In the genomic region with DNA sequence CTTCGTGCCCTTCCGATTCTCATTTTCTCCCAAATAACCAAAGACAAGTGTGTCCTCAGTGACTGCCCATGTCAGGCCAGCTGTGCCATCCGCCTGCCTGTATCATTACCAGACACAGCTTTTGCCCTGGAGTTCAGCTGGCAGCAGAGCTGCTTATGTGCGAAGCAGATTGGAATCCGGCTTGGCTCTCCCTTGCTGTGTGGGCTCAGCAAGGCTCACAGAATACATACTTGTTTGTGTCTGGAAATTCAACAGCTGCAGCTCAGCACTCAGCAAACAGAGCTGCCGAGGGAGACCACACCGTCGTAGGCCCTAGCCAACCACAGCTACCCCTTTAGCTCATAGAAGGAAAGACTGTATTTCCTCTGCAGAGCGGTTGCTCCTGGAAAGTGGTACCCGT, we compare ENCODE assay signal across 11 mouse cellular contexts. TPM values are rescaled to one million over a fixed set of nuclear protein-coding genes. Genes with fewer than 3 reads are reported as not detected.
DNase-seq lines count a peak whose midpoint lies in the region; ATAC-seq lines count a peak whose summit lies in the region.
"Had no signal": no experiment of that assay in that cellular context is flagged by ENCODE, and none has a peak within 500 bp of the region (broad histone marks: within the 10 kb centered on the region; RNA-seq: fewer than 3 reads in every experiment).

No protein-coding gene starts in this region.

- 65% methylated on average over 10 of the region's 10 CpGs for WGBS in hindbrain, embryonic 16.5 days
- 86% methylated on average over 10 of the region's 10 CpGs for WGBS in hindbrain, embryonic 11.5 days

- no peaks in the 10 kb centered on the region for H3K4me1 ChIP-seq in hindbrain, embryonic 16.5 days (ENCODE audit: control insufficient read depth, insufficient read depth, low read depth, low read length)
- H3K4me1 ChIP-seq in hindbrain, embryonic 11.5 days (replicated peaks; ENCODE audit: control insufficient read depth, insufficient read depth, low read length) = no peaks in the 10 kb centered on the region
- H3K4me1 ChIP-seq: megakaryocyte, embryonic 14.5 days had no signal

- H3K9me3 ChIP-seq in hindbrain, embryonic 16.5 days (ENCODE audit: control insufficient read depth, low read length) = no peaks in the 10 kb centered on the region
- no peaks in the 10 kb centered on the region for H3K9me3 ChIP-seq in hindbrain, embryonic 11.5 days (ENCODE audit: control insufficient read depth, low read length)
- H3K9me3 ChIP-seq: megakaryocyte, embryonic 14.5 days had no signal

- H3K36me3 ChIP-seq in hindbrain, embryonic 16.5 days (ENCODE audit: control insufficient read depth, insufficient read depth, low read length) = no peaks in the 10 kb centered on the region
- H3K36me3 ChIP-seq in hindbrain, embryonic 11.5 days (ENCODE audit: control insufficient read depth, insufficient read depth, low read length) = no peaks in the 10 kb centered on the region

- H3K4me3 ChIP-seq in hindbrain, embryonic 16.5 days (ENCODE audit: low read length) = no peak overlapping the region
- H3K4me3 ChIP-seq in hindbrain, embryonic 11.5 days (ENCODE audit: low read depth, low read length) = no peak overlapping the region
- H3K4me3 ChIP-seq: megakaryocyte, embryonic 14.5 days had no signal

- DNase-seq in hindbrain, embryonic 11.5 days (ENCODE audit: low spot score) = no peak
- DNase-seq in adipocyte (ENCODE audit: low spot score) = peak; percentile 22
- peak; percentile 26 for DNase-seq in gastrocnemius, postnatal 10 days
- peak; percentile 74 for DNase-seq in lung, postnatal 10 days
- no peak for DNase-seq in urinary bladder, postnatal 36 days (ENCODE audit: low spot score in 2 of 2)
- no peak for DNase-seq in testis, postnatal 14 days (ENCODE audit: low spot score)
- DNase-seq: adrenal gland, postnatal 10 days; thymus, postnatal 36 days had no signal

- no peak overlapping the region for H3K9ac ChIP-seq in hindbrain, embryonic 16.5 days (ENCODE audit: low read depth, low read length)
- no peak overlapping the region for H3K9ac ChIP-seq in hindbrain, embryonic 11.5 days (ENCODE audit: low read depth, low read length)

- no peak overlapping the region for H3K4me2 ChIP-seq in hindbrain, embryonic 16.5 days (ENCODE audit: low read length)
- H3K4me2 ChIP-seq in hindbrain, embryonic 11.5 days (replicated peaks; ENCODE audit: low read depth, low read length) = no peak overlapping the region

- ATAC-seq in hindbrain, embryonic 16.5 days = 0 out of 2 replicates have a peak, but pooled peaks have one; percentile 40
- ATAC-seq in hindbrain, embryonic 11.5 days (ENCODE audit: low FRiP score) = no peak
- ATAC-seq in megakaryocyte, adult 5-6 weeks (ENCODE audit: poor library complexity, severe bottlenecking) = no peak

- no peaks in the 10 kb centered on the region for H3K27me3 ChIP-seq in hindbrain, embryonic 16.5 days (replicated peaks; ENCODE audit: control insufficient read depth, insufficient read depth, low read length)
- no peaks in the 10 kb centered on the region for H3K27me3 ChIP-seq in hindbrain, embryonic 11.5 days (ENCODE audit: control insufficient read depth, insufficient read depth, low read length)

- H3K27ac ChIP-seq in hindbrain, embryonic 16.5 days (ENCODE audit: low read depth, low read length) = no peak overlapping the region
- H3K27ac ChIP-seq in hindbrain, embryonic 11.5 days (ENCODE audit: low read depth, low read length) = no peak overlapping the region

RNA-seq across cellular contexts. Expression of a gene that starts 22.3 kb away (rescaled TPM):
- 1.8 and 2.8 TPM in 2 replicates for polyA plus RNA-seq in hindbrain, embryonic 16.5 days (2015; fragmentation: Nextera tagmentation; extraction: Ambion mirVana)
- 1.4 and 1.5 TPM in 2 replicates for polyA plus RNA-seq in hindbrain, embryonic 11.5 days (2014; fragmentation: Nextera tagmentation; extraction: Ambion mirVana)
- total RNA-seq in gastrocnemius, postnatal 10 days (2021) = 10 to 100 TPM; 10.1 to 11.8 TPM
- total RNA-seq in megakaryocyte, adult 5-6 weeks (2015) = not detected in 2 replicates
- total RNA-seq in megakaryocyte, adult 5-6 weeks (2017) = not detected in 2 replicates

RNA-seq across cellular contexts. Expression of a gene that starts 42.4 kb away (rescaled TPM):
- polyA plus RNA-seq in hindbrain, embryonic 16.5 days (2015; fragmentation: Nextera tagmentation; extraction: Ambion mirVana) = 6.2 and 7.6 TPM in 2 replicates
- polyA plus RNA-seq in hindbrain, embryonic 11.5 days (2014; fragmentation: Nextera tagmentation; extraction: Ambion mirVana) = 3.4 and 3.9 TPM in 2 replicates
- total RNA-seq in gastrocnemius, postnatal 10 days (2021) = 1 to 10 TPM; 6.1 to 6.8 TPM
- 0.07 TPM in 1 of 2 replicates, not detected in the other for total RNA-seq in megakaryocyte, adult 5-6 weeks (2015)
- 0.04 TPM in 2 replicates for total RNA-seq in megakaryocyte, adult 5-6 weeks (2017)

Comparison
In these comparisons a context has a peak if more than half of its experiments do, and no peak if none do; other contexts are left out.
1. DNase-seq: peak in adipocyte (single experiment), gastrocnemius, postnatal 10 days (single experiment) and lung, postnatal 10 days (single experiment); none in hindbrain, embryonic 11.5 days (single experiment), urinary bladder, postnatal 36 days (0 of 2) and testis, postnatal 14 days (single experiment).
2. RNA of a gene that starts 22.3 kb away (total RNA-seq): 10.1 to 11.8 TPM in gastrocnemius, postnatal 10 days; not detected in megakaryocyte, adult 5-6 weeks; every median in the first group is over 10 times any median in the second.
3. RNA of a gene that starts 42.4 kb away (total RNA-seq): 6.1 to 6.8 TPM in gastrocnemius, postnatal 10 days; 0.04 to 0.07 TPM in megakaryocyte, adult 5-6 weeks; every median in the first group is over 4 times any median in the second.